Mouse (Mus musculus) G1E (cell line): ENCODE results near the gene Prkcsh. TPM values are rescaled to one million over a fixed set of nuclear protein-coding genes. Genes with fewer than 3 reads are reported as not detected.

Experiments
- ATAC-seq: 2 replicates; pipeline ENCODE4 v1.8.0; 2016; ENCODE audit warnings: mild to moderate bottlenecking; ENCODE audit not compliant: insufficient number of reproducible peaks, poor library complexity, low FRiP score, severe bottlenecking; ENCODE audit errors: extremely low read depth
- DNase-seq: peaks from one replicate; pipeline ENCODE4 v3.0.0; 2012; ENCODE audit warnings: low spot score
- H3K27me3 ChIP-seq: 2 replicates; pipeline ENCODE4 v1.6.1; 2012; ENCODE audit warnings: mild to moderate bottlenecking, low read length, inconsistent platforms; ENCODE audit not compliant: insufficient read depth
- H3K36me3 ChIP-seq: replicated peaks from 2 replicates; pipeline ENCODE3; 2012; ENCODE audit warnings: mild to moderate bottlenecking, inconsistent platforms
- H3K4me1 ChIP-seq: 2 replicates; pipeline ENCODE4 v1.6.1; 2012; ENCODE audit warnings: low read depth, low read length, inconsistent platforms, mixed read lengths; ENCODE audit not compliant: insufficient read depth
- H3K4me3 ChIP-seq: 2 replicates; pipeline ENCODE4 v1.5.1; 2012; ENCODE audit warnings: low read depth, mild to moderate bottlenecking, inconsistent platforms, low read length, moderate library complexity, mixed read lengths
- H3K9me3 ChIP-seq: replicated peaks from 2 replicates; pipeline ENCODE4 v1.6.1; 2012; ENCODE audit warnings: inconsistent platforms
- CTCF ChIP-seq: IDR thresholded peaks from 2 replicates; pipeline ENCODE4 v1.5.1; 2012; ENCODE audit warnings: low read depth, low read length, inconsistent platforms, mixed read lengths
- GATA1 ChIP-seq: IDR thresholded peaks from 2 replicates; pipeline ENCODE4 v1.6.1; 2012; ENCODE audit warnings: borderline replicate concordance, low read length, inconsistent platforms, mixed read lengths
- GATA2 ChIP-seq: IDR thresholded peaks from 2 replicates; pipeline ENCODE4 v1.6.1; 2012; ENCODE audit warnings: low read depth, low read length, inconsistent platforms, borderline replicate concordance
- POLR2AphosphoS5 ChIP-seq: IDR thresholded peaks from 2 replicates; pipeline ENCODE4 v1.6.1; 2012; ENCODE audit warnings: low read depth, low read length, inconsistent platforms; ENCODE audit not compliant: insufficient replicate concordance
- TAL1 ChIP-seq: conservative IDR thresholded peaks from 2 replicates; pipeline ENCODE4 v1.6.1; 2012; ENCODE audit warnings: low read depth, low read length, inconsistent platforms, mixed read lengths
- polyA plus RNA-seq: library from polyadenylated mRNA; stranded (reverse); fragments of >175 nt; gene quantifications from 2 replicates; pipeline ENCODE4 v1.2.3, GENCODE M21; 2012
- total RNA-seq, 2 experiments: library from RNA; stranded (forward) in 1 of 2; stranded (reverse) in 1 of 2; fragments of 200-1000 nt in 1 of 2; fragments of >200 nt in 1 of 2; fragmentation: Nextera tagmentation in 1 of 2; gene quantifications; 2 replicates each; pipeline ENCODE4 v1.2.3; 2014 to 2017

The Prkcsh gene
- total and polyA plus RNA-seq, 3 experiments: 65.0 to 167 (median 116) TPM

DNA sequence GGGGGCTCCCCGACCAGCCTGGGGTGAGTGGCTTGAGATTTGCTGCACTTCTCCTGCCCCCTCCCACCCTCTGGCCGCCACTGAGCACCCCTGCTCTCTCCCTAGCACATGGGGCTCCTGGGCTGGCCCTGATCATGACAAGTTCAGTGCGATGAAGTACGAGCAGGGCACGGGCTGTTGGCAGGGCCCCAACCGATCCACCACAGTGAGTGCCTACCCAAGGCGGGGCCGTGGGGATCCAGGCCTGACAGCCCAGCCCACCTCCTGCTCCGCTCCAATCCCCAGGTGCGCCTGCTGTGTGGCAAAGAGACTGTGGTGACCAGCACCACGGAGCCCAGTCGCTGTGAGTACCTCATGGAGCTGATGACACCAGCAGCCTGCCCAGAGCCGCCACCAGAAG, 10.1 kb downstream of the Prkcsh start:
- Histone ChIP-seq H3K4me3 (no peak overlapping the region; the same call in 1 of the 2 replicates), H3K36me3 (peaks cover 77% of the 10 kb centered on the region), H3K27me3 (no peaks in the 10 kb centered on the region), H3K4me1 (peaks cover 43% of the 10 kb centered on the region), H3K9me3 (no peaks in the 10 kb centered on the region)
- DNase-seq (no peak), ATAC-seq (no peak)
- TF ChIP-seq GATA1 (no peak), GATA2 (no peak), TAL1 (no peak), POLR2AphosphoS5 (no peak), CTCF (no peak)

GRCm38 (mm10) chr9:22016245-22016644, 13.6 kb downstream of the Prkcsh start:
- H3K36me3 ChIP-seq: peaks cover 42% of the 10 kb centered on the region

DNA sequence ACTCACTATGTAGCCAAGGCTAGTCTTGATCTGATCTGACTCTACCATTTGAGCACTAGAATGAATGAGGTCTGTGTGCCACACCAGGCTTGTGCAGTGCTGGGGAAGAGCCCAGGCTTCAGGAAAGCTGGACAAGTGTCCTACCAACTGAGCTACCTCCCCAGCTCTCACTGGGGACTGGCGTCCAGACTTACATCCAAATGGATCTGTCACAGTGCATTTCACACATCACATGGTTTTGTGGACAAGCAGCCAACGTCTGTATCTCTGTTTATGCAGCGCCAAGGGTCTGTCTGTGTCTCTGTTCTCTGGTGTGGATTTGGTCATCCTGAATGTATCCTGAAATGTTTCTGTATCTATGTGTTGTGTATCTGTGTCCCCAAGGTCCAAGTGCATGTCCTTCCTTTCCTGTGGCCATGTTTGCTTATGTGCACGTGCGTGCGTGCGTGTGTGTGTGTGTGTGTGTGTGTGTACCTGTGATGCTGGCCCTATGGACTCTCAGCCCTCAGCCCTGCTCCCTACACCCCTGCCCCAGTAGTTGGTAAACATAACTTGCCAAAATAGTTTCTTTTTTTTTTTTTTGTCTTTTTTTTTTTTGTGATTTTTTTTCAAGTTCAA, 14.7 kb downstream of the Prkcsh start:
- DNase-seq (no peak), ATAC-seq (no peak)
- Histone ChIP-seq H3K4me3 (no peak overlapping the region), H3K36me3 (peaks cover 31% of the 10 kb centered on the region), H3K9me3 (no peaks in the 10 kb centered on the region), H3K4me1 (peaks cover 19% of the 10 kb centered on the region), H3K27me3 (peaks cover 16% of the 10 kb centered on the region)
- no peak for TF ChIP-seq GATA1
- no peak for TF ChIP-seq GATA2
- TF ChIP-seq POLR2AphosphoS5: no peak
- TF ChIP-seq TAL1: no peak
- TF ChIP-seq CTCF: no peak

More at GRCm38 (mm10) chr9:22016245-22016644, 13.6 kb downstream of the Prkcsh start:
- H3K4me3 ChIP-seq: no peak overlapping the region
- no peak for TF ChIP-seq TAL1
- no peak for TF ChIP-seq GATA2
- no peak for TF ChIP-seq CTCF
- TF ChIP-seq GATA1: no peak
- no peak for TF ChIP-seq POLR2AphosphoS5
- H3K9me3 ChIP-seq: no peaks in the 10 kb centered on the region
- ATAC-seq: no peak
- DNase-seq: no peak
- peaks cover 24% of the 10 kb centered on the region for H3K4me1 ChIP-seq
- H3K27me3 ChIP-seq: peaks cover 16% of the 10 kb centered on the region

- no peak for DNase-seq
- H3K36me3 ChIP-seq: no peaks in the 10 kb centered on the region
- peaks cover 6% of the 10 kb centered on the region for H3K4me1 ChIP-seq
- peaks cover 57% of the 10 kb centered on the region for H3K27me3 ChIP-seq
- H3K4me3 ChIP-seq: no peak overlapping the region
- no peak for ATAC-seq
- TF ChIP-seq GATA1 (no peak), GATA2 (no peak), CTCF (no peak), POLR2AphosphoS5 (no peak), TAL1 (no peak)
- no peaks in the 10 kb centered on the region for H3K9me3 ChIP-seq
These were observed 22.0 kb downstream of the Prkcsh start for GRCm38 (mm10) chr9:22024592-22024991.

DNA sequence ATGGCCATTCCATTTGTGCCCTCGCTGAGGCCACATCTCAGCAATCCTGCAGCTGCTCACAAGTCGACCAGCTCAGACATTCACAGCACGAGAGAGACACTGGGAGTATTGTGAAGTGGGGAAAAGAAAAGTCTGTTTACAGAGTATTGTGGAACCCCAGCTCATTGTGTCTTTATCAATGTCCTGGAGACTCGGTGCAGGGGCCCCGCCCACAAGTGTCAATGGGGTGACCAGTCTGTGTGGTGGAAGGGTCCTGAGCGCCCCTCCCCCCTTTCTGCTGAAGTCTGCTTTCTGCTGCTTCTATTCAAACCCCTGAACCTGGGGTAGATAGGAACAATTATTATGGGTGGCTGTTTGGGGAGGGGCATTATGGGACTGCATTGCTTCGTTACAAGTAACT, 25.9 kb downstream of the Prkcsh start:
- peaks cover 50% of the 10 kb centered on the region for H3K27me3 ChIP-seq
- no peak overlapping the region for H3K4me3 ChIP-seq
- H3K9me3 ChIP-seq: no peaks in the 10 kb centered on the region
- TF ChIP-seq GATA1 (no peak), CTCF (no peak), GATA2 (no peak), TAL1 (no peak), POLR2AphosphoS5 (no peak)
- H3K4me1 ChIP-seq: peaks cover 6% of the 10 kb centered on the region
- DNase-seq (no peak), ATAC-seq (no peak)
- H3K36me3 ChIP-seq: no peaks in the 10 kb centered on the region

DNA sequence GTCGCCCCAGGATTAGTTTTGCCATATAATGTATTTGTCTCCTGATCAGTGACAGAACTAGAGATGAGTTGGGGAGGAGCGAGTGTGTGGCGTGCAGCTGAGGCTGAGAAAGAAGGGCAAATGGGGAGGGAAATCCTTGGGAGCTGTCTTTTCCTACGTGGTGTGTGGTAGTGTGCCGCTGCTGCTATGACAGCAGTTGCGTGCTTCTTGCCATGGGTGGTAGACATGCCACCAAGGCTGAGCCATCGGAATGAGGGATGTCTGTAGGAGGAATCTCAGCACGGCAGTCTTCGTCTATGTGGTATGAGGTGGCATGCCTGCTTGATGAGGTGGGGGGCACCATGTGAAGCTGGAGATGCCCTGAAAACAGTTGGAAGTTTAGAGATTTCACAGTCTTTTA, 27.8 kb downstream of the Prkcsh start:
- no peak for ATAC-seq
- H3K4me1 ChIP-seq: peaks cover 6% of the 10 kb centered on the region
- H3K36me3 ChIP-seq: no peaks in the 10 kb centered on the region
- DNase-seq: no peak
- no peaks in the 10 kb centered on the region for H3K9me3 ChIP-seq
- peaks cover 43% of the 10 kb centered on the region for H3K27me3 ChIP-seq
- no peak for TF ChIP-seq POLR2AphosphoS5
- no peak for TF ChIP-seq CTCF
- no peak overlapping the region for H3K4me3 ChIP-seq
